ENCODE assay signal across 8 mouse cellular contexts in the genomic region with DNA sequence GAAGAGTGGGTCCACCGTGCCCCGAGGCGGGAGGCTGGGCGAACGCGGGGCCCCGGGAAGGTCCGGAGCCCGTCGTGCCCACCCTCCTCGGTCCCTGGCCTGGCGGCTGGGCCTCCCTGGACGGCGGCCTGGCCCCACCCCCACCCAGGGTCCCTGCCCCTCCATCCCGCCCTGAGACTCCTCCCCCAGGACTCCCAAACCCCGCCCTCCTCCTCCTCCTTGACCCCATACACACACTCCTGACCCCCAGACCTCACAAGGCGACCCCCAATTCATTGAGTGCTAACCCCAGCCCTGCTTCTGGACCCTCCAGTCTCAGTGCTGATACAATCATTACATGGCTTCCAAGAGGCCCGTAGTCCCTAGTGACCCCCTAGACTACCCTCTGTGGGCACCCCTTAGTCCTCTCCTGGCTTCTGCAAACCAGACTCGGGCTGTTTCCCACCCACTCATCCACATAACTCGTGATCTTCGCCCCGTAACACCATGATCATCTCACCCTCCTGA. TPM values are rescaled to one million over a fixed set of nuclear protein-coding genes. Genes with fewer than 3 reads are reported as not detected.
DNase-seq lines count a peak whose midpoint lies in the region; ATAC-seq and TF ChIP-seq lines count a peak whose summit lies in the region.

No protein-coding gene starts in this region.

- peak overlapping the region; percentile 92 for H3K4me3 ChIP-seq in kidney, embryonic 15.5 days (replicated peaks)
- H3K4me3 ChIP-seq in bone marrow, adult 2 months (replicated peaks; ENCODE audit: control insufficient read depth, low read depth, low read length): peak overlapping the region; percentile 78
- peak overlapping the region; percentile 61 for H3K4me3 ChIP-seq in liver, adult 2 months (ENCODE audit: insufficient read depth, low read depth, low read length)
- H3K4me3 ChIP-seq in neural tube, embryonic 12.5 days: peak overlapping the region; percentile 88

- no peak for DNase-seq in kidney, adult 11 months
- peak; percentile 16 for DNase-seq in liver, adult 2 months (ENCODE audit: extremely low read depth, low read depth, low spot score)
- DNase-seq in MN1 (ENCODE audit: low spot score): no peak
- DNase-seq in adrenal gland, adult 2 months: no peak

- peak overlapping the region; percentile 96 for H3K4me2 ChIP-seq in kidney, embryonic 15.5 days
- H3K4me2 ChIP-seq in neural tube, embryonic 12.5 days (replicated peaks): peak overlapping the region; percentile 97

- H3K79me2 ChIP-seq in liver, adult 2 months (ENCODE audit: control insufficient read depth, insufficient read depth, low read length): no peaks in the 10 kb centered on the region; the same call in 1 of the 2 replicates

- peaks cover 13% of the 10 kb centered on the region; the same call in 1 of the 2 replicates for H3K36me3 ChIP-seq in kidney, embryonic 15.5 days
- H3K36me3 ChIP-seq in liver, adult 2 months (ENCODE audit: control insufficient read depth, insufficient read depth, low read length): no peaks in the 10 kb centered on the region
- H3K36me3 ChIP-seq in neural tube, embryonic 12.5 days: 0 out of 2 replicates have a peak, but pooled peaks cover 5% of the 10 kb centered on the region

- H3K9me3 ChIP-seq in kidney, embryonic 15.5 days (replicated peaks): no peaks in the 10 kb centered on the region
- H3K9me3 ChIP-seq in neural tube, embryonic 12.5 days: no peaks in the 10 kb centered on the region

- TF ChIP-seq CTCF in bone marrow, adult 2 months (IDR thresholded peaks at IDR 0.05; ENCODE audit: control insufficient read depth, insufficient read depth, low read length): no peak
- TF ChIP-seq CTCF in liver, adult 2 months (IDR thresholded peaks at IDR 0.05; ENCODE audit: low read depth, low read length): no peak

- H3K9ac ChIP-seq in kidney, embryonic 15.5 days: peak overlapping the region; percentile 94
- peak overlapping the region; percentile 98 for H3K9ac ChIP-seq in liver, adult 2 months (ENCODE audit: low read depth, low read length)
- H3K9ac ChIP-seq in neural tube, embryonic 12.5 days: peak overlapping the region; percentile 96

- H3K4me1 ChIP-seq in kidney, embryonic 15.5 days: peaks cover 73% of the 10 kb centered on the region
- H3K4me1 ChIP-seq in bone marrow, adult 2 months (ENCODE audit: control insufficient read depth, insufficient read depth, low read length): peaks cover 3% of the 10 kb centered on the region; the same call in 1 of the 2 replicates
- peaks cover 5% of the 10 kb centered on the region; the same call in 1 of the 2 replicates for H3K4me1 ChIP-seq in liver, adult 2 months (ENCODE audit: control insufficient read depth, insufficient read depth, low read length)
- peaks cover 29% of the 10 kb centered on the region for H3K4me1 ChIP-seq in neural tube, embryonic 12.5 days

- no peaks in the 10 kb centered on the region for H3K27me3 ChIP-seq in kidney, embryonic 15.5 days
- no peaks in the 10 kb centered on the region for H3K27me3 ChIP-seq in liver, adult 2 months (ENCODE audit: control insufficient read depth, insufficient read depth, low read length)
- no peaks in the 10 kb centered on the region for H3K27me3 ChIP-seq in neural tube, embryonic 12.5 days (replicated peaks)

- TF ChIP-seq POLR2A in bone marrow, adult 2 months (IDR thresholded peaks at IDR 0.05; ENCODE audit: borderline replicate concordance, control insufficient read depth, low read depth, low read length): no peak
- peak; percentile 28; the same call in 1 of the 2 replicates for TF ChIP-seq POLR2A in liver, adult 2 months (IDR thresholded peaks at IDR 0.05; ENCODE audit: extremely low read depth, insufficient read depth, low read length)

- ATAC-seq in kidney, embryonic 15.5 days (replicated peaks; ENCODE audit: low FRiP score): peak; percentile 79
- ATAC-seq in granulocyte monocyte progenitor cell, adult 5-6 weeks (replicated peaks; ENCODE audit: poor library complexity, severe bottlenecking): peak; percentile 12; the same call in 1 of the 2 replicates
- peak; percentile 71 for ATAC-seq in neural tube, embryonic 12.5 days (ENCODE audit: low FRiP score, low read depth)

- 5% methylated on average over 18 of the region's 22 CpGs for WGBS in kidney, embryonic 15.5 days
- WGBS in bone marrow, adult 2 months: 6% methylated on average over 22 of the region's 22 CpGs
- 5% methylated on average over 20 of the region's 22 CpGs for WGBS in liver, adult 2 months
- WGBS in neural tube, embryonic 12.5 days: 10% methylated on average over 21 of the region's 22 CpGs

- peak overlapping the region; percentile 94 for H3K27ac ChIP-seq in kidney, embryonic 15.5 days
- H3K27ac ChIP-seq in bone marrow, adult 2 months (ENCODE audit: control insufficient read depth, insufficient read depth, low read depth, low read length, poor library complexity): peak overlapping the region; percentile 84
- H3K27ac ChIP-seq in liver, adult 2 months (replicated peaks; ENCODE audit: insufficient read depth, low read depth, low read length): peak overlapping the region; percentile 81
- peak overlapping the region; percentile 88 for H3K27ac ChIP-seq in neural tube, embryonic 12.5 days

RNA-seq across cellular contexts. Expression of gene Zfp523, which starts 0.7 kb away (rescaled TPM):
- 36.3 and 40.1 TPM in 2 replicates for polyA plus RNA-seq in kidney, embryonic 15.5 days (2015; fragmentation: Nextera tagmentation; extraction: Ambion mirVana)
- 4.3 and 11.8 TPM in 2 replicates for polyA plus RNA-seq in bone marrow, adult 2 months (2011; ENCODE audit: insufficient read depth, insufficient read length, low replicate concordance, missing spikeins)
- 14.5 and 20.9 TPM in 2 replicates for total RNA-seq in granulocyte monocyte progenitor cell, adult 5-6 weeks (2014; fragmentation: Nextera tagmentation)
- total RNA-seq in granulocyte monocyte progenitor cell, adult 5-6 weeks (2017): 19.5 and 29.1 TPM in 2 replicates
- 10.4 and 13.2 TPM in 2 replicates for total RNA-seq in liver, adult 2 months (2014; rRNA removed)
- 27.8 and 33.6 TPM in 2 replicates for polyA plus RNA-seq in liver, adult 2 months (2012; rRNA removed)
- 45.0 and 53.9 TPM in 2 replicates for polyA plus RNA-seq in neural tube, embryonic 12.5 days (2016; fragmentation: Nextera tagmentation; extraction: Ambion mirVana)
- 10 to 100 TPM; 31.3 to 39.2 TPM for total RNA-seq in adrenal gland, adult 2 months (2021)
- 118 and 122 TPM in 2 replicates for polyA plus RNA-seq in adrenal gland, adult 2 months (2012; rRNA removed)

RNA-seq across cellular contexts. Expression of gene Def6, which starts 30.0 kb away (rescaled TPM):
- 6.7 and 7.5 TPM in 2 replicates for polyA plus RNA-seq in kidney, embryonic 15.5 days (2015; fragmentation: Nextera tagmentation; extraction: Ambion mirVana)
- polyA plus RNA-seq in bone marrow, adult 2 months (2011; ENCODE audit: insufficient read depth, insufficient read length, low replicate concordance, missing spikeins): 41.3 and 45.4 TPM in 2 replicates
- total RNA-seq in granulocyte monocyte progenitor cell, adult 5-6 weeks (2014; fragmentation: Nextera tagmentation): 57.9 and 67.3 TPM in 2 replicates
- 108 and 142 TPM in 2 replicates for total RNA-seq in granulocyte monocyte progenitor cell, adult 5-6 weeks (2017)
- total RNA-seq in liver, adult 2 months (2014; rRNA removed): 0.28 and 0.67 TPM in 2 replicates
- polyA plus RNA-seq in liver, adult 2 months (2012; rRNA removed): 0.31 and 1.0 TPM in 2 replicates
- polyA plus RNA-seq in neural tube, embryonic 12.5 days (2016; fragmentation: Nextera tagmentation; extraction: Ambion mirVana): 4.4 and 5.3 TPM in 2 replicates
- total RNA-seq in adrenal gland, adult 2 months (2021): 1 to 10 TPM; 1.5 to 1.8 TPM
- 2.8 and 3.3 TPM in 2 replicates for polyA plus RNA-seq in adrenal gland, adult 2 months (2012; rRNA removed)

RNA-seq across cellular contexts. Expression of gene Scube3, which starts 35.7 kb away (rescaled TPM):
- polyA plus RNA-seq in kidney, embryonic 15.5 days (2015; fragmentation: Nextera tagmentation; extraction: Ambion mirVana): 17.7 and 19.2 TPM in 2 replicates
- polyA plus RNA-seq in bone marrow, adult 2 months (2011; ENCODE audit: insufficient read depth, insufficient read length, low replicate concordance, missing spikeins): 0.57 TPM in 1 of 2 replicates, not detected in the other
- not detected in 2 replicates for total RNA-seq in granulocyte monocyte progenitor cell, adult 5-6 weeks (2014; fragmentation: Nextera tagmentation)
- total RNA-seq in granulocyte monocyte progenitor cell, adult 5-6 weeks (2017): not detected in 2 replicates
- total RNA-seq in liver, adult 2 months (2014; rRNA removed): under 0.01 TPM in 1 of 2 replicates, not detected in the other
- polyA plus RNA-seq in liver, adult 2 months (2012; rRNA removed): 0.05 and 0.06 TPM in 2 replicates
- polyA plus RNA-seq in neural tube, embryonic 12.5 days (2016; fragmentation: Nextera tagmentation; extraction: Ambion mirVana): 6.8 and 7.3 TPM in 2 replicates
- total RNA-seq in adrenal gland, adult 2 months (2021): 10 to 100 TPM in 1 of 2 experiments, 1 to 10 TPM in 1; 9.8 to 16.7 TPM
- polyA plus RNA-seq in adrenal gland, adult 2 months (2012; rRNA removed): 28.1 and 33.1 TPM in 2 replicates

RNA-seq across cellular contexts. Expression of gene Ppard, which starts 54.9 kb away (rescaled TPM):
- polyA plus RNA-seq in kidney, embryonic 15.5 days (2015; fragmentation: Nextera tagmentation; extraction: Ambion mirVana): 2.3 and 2.7 TPM in 2 replicates
- polyA plus RNA-seq in bone marrow, adult 2 months (2011; ENCODE audit: insufficient read depth, insufficient read length, low replicate concordance, missing spikeins): 4.4 and 13.2 TPM in 2 replicates
- total RNA-seq in granulocyte monocyte progenitor cell, adult 5-6 weeks (2014; fragmentation: Nextera tagmentation): 8.4 and 8.8 TPM in 2 replicates
- total RNA-seq in granulocyte monocyte progenitor cell, adult 5-6 weeks (2017): 0.34 and 5.6 TPM in 2 replicates
- total RNA-seq in liver, adult 2 months (2014; rRNA removed): 3.0 and 3.2 TPM in 2 replicates
- 9.7 and 13.7 TPM in 2 replicates for polyA plus RNA-seq in liver, adult 2 months (2012; rRNA removed)
- polyA plus RNA-seq in neural tube, embryonic 12.5 days (2016; fragmentation: Nextera tagmentation; extraction: Ambion mirVana): 2.2 and 2.3 TPM in 2 replicates
- total RNA-seq in adrenal gland, adult 2 months (2021): 10 to 100 TPM; 39.3 to 60.3 TPM
- polyA plus RNA-seq in adrenal gland, adult 2 months (2012; rRNA removed): 58.0 and 65.5 TPM in 2 replicates

Comparison
In these comparisons a context has a peak if more than half of its experiments do, and no peak if none do; other contexts are left out.
1. ATAC-seq: peak in every context shown above with its lines; median percentile 79 in kidney, embryonic 15.5 days; 71 in neural tube, embryonic 12.5 days; 12 in granulocyte monocyte progenitor cell, adult 5-6 weeks.